Mouse (Mus musculus): Measurements from ENCODE around the gene Olfr1220.

Gene Olfr1220

DNA sequence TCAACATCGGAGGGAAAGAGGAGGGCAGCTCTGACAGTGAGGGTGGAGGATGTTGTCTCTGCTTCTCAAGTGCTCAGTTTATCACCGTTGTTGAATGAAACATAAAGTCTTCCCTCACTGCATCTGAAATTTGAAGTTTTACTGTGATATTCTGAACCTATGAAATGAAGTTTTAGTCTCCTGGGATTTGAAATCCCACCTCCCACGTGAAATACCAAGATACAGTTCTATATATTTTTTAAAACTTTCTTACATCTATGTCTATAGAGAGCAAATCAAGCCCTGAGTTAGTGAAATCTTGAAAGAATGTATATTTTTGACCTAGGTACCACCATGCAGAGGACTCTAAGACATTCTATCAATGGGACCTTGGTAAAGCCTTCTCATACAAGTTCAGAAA is at the start of gene Olfr1220:
Gene Olfr1220, minus strand, starts transcription at position 101 of the 400 bp plus-strand sequence.
- no peak for DNase-seq (ENCODE audit: low read depth, low spot score)

DNA sequence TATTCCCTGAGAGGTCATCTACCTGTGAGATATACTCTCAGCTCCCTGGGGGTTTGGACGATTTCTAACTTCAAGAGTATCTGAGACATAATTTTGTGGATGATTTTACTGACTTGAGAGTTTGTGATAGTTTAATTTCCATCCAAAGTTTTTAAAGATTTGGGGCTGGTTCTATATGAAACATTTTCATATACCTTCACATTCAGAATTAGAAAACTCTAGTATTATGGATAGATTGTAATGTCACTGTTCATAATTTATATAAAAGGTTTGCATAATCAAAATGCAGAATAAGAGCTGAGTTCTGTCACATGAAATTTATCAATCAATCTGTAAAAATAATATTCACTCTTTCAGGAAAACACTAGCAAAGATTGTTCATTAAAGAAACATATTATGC is 44.8 kb upstream of the Olfr1220 start, which contains the start of gene Olfr1223:
Gene Olfr1223, minus strand, starts transcription at position 101 of the 400 bp plus-strand sequence.
- no peak for DNase-seq (ENCODE audit: low read depth, low spot score)

DNA sequence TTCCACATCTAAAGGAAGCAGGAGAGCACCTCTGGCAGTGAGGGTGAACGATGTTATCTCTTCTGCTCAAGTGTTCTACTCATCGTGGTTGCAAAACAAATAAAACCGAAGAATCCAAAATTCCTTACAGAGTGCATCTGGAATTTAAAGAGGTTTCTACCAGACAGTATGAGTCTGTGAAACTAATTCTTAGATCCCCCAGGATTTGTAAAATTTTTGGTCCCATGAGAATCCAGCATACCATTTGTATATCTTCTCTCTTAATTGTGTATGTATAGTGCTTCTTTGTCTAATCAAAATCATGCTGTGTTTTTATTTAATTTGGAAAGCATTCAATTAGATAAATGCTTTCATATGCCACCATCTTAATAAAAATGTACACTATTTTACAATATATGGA is 26.3 kb upstream of the Olfr1220 start, which contains the start of gene Olfr1222:
Gene Olfr1222, minus strand, starts transcription at position 101 of the 400 bp plus-strand sequence.
- DNase-seq (ENCODE audit: low read depth, low spot score), result no peak

DNA sequence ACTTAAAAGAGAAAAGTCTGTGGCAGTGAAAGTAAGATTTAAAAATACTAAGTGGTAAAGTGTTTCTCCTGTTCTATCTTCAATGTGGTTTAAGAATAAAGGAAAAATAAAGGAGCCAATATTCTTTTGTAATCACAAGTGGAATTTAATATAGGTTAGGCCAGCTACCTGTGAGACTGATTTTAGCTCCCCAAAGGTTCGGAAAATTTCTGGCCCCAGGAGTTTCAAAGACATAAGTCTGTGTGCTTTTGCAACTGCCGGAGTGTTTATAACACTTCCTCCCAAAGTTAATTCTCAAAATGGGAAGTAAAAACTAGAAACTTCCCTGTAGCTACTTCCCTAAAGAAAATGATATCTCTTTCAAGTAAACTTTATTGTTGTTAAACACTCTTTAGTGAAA is 10.5 kb upstream of the Olfr1220 start, which contains the start of gene Olfr1221:
Gene Olfr1221, minus strand, starts transcription at position 101 of the 400 bp plus-strand sequence.
- no peak for DNase-seq (ENCODE audit: low read depth, low spot score)

DNA sequence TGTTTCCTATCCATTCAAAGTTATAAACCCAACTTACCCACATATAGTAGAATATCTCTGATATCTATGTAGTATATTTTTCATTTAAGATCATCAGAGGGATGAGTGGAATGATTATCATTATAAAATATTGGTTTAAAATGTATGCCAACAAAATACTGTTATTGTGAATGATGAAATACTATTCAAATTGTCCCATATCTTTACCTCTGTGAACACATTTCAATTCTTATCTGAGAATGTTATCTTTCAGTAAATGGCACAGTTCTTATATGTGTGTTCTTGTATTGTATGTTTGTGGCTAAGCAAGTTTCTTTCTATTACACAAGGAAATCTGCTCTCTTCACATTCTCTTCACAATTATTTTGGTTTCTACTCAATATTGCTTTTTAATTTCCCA is 984 bp downstream of the Olfr1220 start:
- no peak for DNase-seq (ENCODE audit: low read depth, low spot score)

DNA sequence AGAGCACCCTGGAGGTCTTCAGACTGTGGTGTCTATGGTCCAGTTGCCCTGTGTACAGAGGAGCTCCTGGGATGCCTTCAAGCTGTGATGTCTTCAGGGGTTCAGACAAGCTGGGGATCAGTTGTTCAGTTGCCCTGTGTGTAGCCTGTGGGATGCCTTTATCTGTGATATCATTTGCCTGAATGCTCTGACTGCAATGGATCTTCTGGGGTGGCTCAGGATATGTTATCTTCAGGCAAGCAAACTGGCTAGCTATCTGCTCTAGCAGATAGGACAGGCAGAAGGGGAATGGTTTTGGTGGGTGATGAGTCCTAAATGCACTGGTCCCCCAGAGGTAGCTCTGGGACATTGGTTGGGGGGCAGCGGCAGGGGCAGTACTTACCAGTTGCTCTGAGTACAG is 12.8 kb downstream of the Olfr1220 start:
- no peak for DNase-seq (ENCODE audit: low read depth, low spot score)

DNA sequence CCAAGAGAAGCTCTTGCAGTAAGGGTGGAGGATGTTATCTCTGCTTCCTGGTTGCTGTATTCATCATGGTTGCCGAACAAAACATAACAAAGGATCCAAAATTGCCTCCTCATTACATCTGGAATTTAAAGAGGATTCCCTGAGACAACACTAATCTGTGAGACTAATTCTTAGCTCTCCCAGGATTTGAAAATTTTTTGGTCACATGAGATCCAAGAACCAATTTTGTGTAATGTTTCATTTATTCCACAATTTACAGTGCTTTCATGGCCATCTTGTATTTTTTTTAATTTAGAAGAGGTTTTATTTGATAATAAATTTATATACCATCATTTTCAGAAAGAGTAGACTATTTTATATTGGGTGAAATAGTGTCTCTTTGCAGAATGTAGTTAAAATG is 23.2 kb downstream of the Olfr1220 start, which contains the start of gene Olfr1219:
Gene Olfr1219, minus strand, starts transcription at position 101 of the 400 bp plus-strand sequence.
- DNase-seq (ENCODE audit: low read depth, low spot score), result no peak

DNA sequence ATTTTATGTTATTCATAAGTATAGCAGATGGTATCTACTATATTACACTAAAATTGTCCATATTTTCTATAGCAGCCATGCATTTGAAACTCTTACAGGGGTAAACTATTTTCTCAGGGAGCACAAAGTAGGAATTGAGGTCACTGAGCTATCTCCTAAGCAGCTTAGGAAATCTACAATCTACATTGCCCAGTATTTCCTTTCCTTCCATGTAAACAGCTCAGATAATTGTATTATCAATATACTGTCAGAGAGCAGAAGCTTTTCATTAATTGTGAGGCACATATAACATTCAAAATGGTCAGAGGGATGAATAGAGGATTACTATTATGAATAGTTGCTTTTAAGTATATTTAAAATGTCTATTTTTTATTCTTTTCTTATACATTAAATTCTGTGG is 25.1 kb downstream of the Olfr1220 start:
- DNase-seq (ENCODE audit: low read depth, low spot score), result no peak

DNA sequence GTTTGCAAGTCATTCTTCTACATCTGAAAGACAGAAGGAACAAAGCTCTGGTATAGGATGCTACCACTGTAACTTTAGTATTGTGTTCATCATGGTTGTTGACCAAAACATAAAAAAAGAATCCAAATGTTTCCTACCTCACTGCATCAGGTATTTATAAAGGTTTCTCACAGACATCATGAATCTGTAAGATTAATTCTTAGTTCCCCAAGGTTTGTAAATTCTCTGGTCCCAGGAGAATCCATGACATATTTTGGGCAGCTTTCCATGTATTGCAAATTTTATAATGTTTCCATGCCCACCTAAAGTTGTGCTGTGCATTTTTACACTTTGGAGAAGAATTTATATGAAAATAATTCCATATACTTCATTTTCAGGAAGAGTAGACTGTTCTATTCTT is 45.5 kb downstream of the Olfr1220 start, which contains the start of gene Olfr1218:
Gene Olfr1218, minus strand, starts transcription at position 101 of the 400 bp plus-strand sequence.
- no peak for DNase-seq (ENCODE audit: low read depth, low spot score)
